Mouse (Mus musculus) lung, postnatal 0 days (tissue): ENCODE measurements around the gene Agpat3.

Source experiments
- CTCF ChIP-seq: IDR thresholded peaks from 2 replicates; pipeline ENCODE4 v1.5.1; 2016; ENCODE audit warnings: antibody characterized with exemption, mild to moderate bottlenecking
- EP300 ChIP-seq: IDR thresholded peaks from 2 replicates; pipeline ENCODE4 v1.6.1; 2016; ENCODE audit warnings: antibody characterized with exemption, mild to moderate bottlenecking, control low read depth

DNA sequence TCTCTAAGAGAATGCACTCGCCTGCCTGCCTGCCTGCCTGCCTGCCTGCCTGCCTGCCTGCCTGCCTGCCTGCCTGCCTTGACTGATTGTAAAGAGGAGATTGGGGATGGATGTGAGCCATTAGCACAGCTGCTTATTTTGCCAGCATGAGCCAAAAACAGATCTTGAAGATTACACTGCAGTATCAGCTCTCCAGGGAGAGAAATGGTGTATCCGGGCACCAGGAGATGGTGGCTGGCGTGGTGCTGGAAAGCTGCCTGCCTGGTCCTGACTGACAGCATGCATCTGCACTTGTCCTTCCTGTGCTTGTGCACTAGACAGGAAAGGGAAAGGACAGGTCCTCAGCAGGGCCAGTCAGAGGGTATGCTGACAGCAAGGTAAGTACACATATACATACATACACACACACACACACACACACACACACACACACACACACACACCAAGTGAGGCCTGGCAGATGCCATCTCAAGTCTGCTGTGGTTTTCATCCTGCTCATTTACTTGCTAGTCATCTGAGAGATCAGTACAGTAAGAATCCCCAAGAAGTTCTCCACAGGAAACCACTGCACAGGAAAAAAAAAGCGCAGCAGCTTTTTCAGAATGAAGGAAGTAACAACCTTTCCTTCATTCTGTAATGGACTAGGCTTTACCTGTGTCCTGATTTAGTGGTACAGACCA lies 119.8 kb downstream of the Agpat3 start:
- TF ChIP-seq EP300 (no peak), CTCF (no peak)
